Mouse (Mus musculus) megakaryocyte, embryonic 14.5 days (primary cell): Measurements from ENCODE around the gene Med16. TPM values are rescaled to one million over a fixed set of nuclear protein-coding genes. Genes with fewer than 3 reads are reported as not detected.

Experiments used
- H3K27me3 ChIP-seq: replicated peaks from 2 replicates; pipeline ENCODE3; 2012; ENCODE audit warnings: inconsistent platforms
- H3K36me3 ChIP-seq: replicated peaks from 2 replicates; pipeline ENCODE3; 2012; ENCODE audit warnings: low read length, inconsistent platforms, mixed read lengths
- H3K4me1 ChIP-seq: 2 replicates; pipeline ENCODE4 v1.6.1; 2012; ENCODE audit warnings: inconsistent platforms
- H3K4me3 ChIP-seq: replicated peaks from 2 replicates; pipeline ENCODE3; 2012; ENCODE audit warnings: moderate library complexity, mild to moderate bottlenecking, inconsistent platforms
- H3K9me3 ChIP-seq: 2 replicates; pipeline ENCODE4 v1.6.1; 2012; ENCODE audit warnings: inconsistent platforms
- FLI1 ChIP-seq: IDR thresholded peaks from 2 replicates; pipeline ENCODE4 v1.6.1; 2012; ENCODE audit warnings: low read length, inconsistent platforms, mixed read lengths
- GATA1 ChIP-seq: IDR thresholded peaks from 3 replicates; pipeline ENCODE4 v1.6.1; 2012; ENCODE audit warnings: mixed read lengths, low read length, inconsistent platforms, borderline replicate concordance
- polyA plus RNA-seq: library from polyadenylated mRNA; stranded (reverse); fragments of >175 nt; gene quantifications from 2 replicates; pipeline ENCODE4 v1.2.3, GENCODE M21; 2012; ENCODE audit warnings: low replicate concordance; ENCODE audit not compliant: insufficient read depth

The Med16 gene
- polyA plus RNA-seq, 1 experiment = 32.2 TPM

DNA sequence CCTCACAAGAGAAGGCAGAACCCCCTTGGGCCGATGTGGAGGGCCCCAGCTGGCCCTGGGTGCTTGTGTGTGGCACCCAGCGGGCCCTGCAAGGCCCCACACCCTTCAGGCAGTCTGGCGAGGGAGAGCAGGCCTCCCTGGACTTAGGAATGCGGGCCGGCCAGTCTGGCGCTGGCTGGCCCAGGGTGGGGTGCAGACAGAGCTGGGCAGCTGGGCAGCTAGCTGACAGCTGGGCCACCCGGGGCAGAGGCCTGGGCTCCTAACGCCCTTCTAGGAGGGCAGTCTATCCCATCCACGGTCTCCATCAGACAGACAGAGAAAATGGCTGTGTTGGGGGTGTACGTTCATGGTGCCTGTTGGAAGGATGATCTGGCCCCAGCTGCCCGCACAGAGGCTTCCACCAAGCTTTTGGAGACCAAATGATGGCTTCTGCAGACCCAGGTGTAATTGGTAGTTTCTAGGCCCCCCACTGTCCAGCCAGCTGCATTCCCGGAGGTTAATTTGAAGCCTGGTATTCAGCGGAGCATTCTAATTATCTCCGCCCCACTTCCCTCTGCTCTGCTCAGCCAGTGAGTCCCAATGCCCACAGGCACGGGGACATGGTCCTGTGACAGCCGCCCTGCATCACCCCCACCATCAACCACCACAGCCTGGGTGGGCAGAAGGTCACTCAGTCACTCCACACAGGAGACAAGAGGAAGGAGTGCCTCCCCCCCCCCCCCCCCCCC, 36.9 kb upstream of the Med16 start:
- Histone ChIP-seq H3K4me3 (peak overlapping the region; percentile 87), H3K27me3 (no peaks in the 10 kb centered on the region), H3K4me1 (peaks cover 86% of the 10 kb centered on the region), H3K36me3 (peaks cover 97% of the 10 kb centered on the region), H3K9me3 (no peaks in the 10 kb centered on the region)
- no peak for TF ChIP-seq FLI1
- no peak for TF ChIP-seq GATA1

DNA sequence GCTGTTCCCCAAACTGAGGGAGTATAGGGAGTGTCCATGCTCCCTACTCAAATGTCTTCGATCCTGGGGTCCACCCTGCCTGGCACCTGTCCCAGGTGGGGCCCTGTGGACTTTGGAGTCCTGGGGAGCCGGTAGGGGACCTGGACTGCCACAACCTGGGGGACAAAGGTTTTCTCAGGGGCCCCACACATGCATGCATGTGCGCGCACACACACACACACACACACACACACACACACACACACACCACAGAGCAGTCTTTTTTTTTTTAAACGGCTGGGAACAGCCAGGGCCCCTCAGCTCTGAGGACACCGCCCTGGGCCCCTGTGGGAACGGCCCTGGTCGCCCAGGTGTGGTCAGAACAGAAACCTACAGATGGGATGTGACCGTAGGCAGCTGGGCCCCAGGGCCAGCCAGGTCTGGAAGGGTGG, 34.8 kb upstream of the Med16 start:
- peaks cover 96% of the 10 kb centered on the region for H3K36me3 ChIP-seq
- TF ChIP-seq FLI1 (no peak), GATA1 (no peak)
- no peaks in the 10 kb centered on the region for H3K9me3 ChIP-seq
- H3K4me1 ChIP-seq = peaks cover 98% of the 10 kb centered on the region
- no peaks in the 10 kb centered on the region for H3K27me3 ChIP-seq
- H3K4me3 ChIP-seq = no peak overlapping the region

DNA sequence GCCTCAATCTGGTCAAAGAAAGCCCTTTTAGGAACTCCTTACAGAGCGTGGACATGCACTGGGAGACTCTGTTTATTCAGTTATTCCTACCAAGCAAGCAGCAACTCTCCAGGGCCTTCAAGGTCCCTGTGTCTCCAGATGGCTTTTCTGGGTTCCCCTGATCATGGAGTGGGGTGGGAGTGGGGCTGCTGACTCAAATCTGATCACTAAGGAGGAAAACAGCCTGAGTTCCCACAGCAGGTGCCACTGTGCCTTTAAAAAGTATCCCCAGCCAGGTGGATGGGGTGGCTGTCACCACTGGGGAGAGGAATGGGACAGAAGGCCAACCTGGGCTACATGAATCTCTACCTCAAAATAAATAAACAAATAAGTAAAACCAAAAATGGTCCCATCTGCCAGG, 34.3 kb upstream of the Med16 start:
- H3K9me3 ChIP-seq = no peaks in the 10 kb centered on the region
- peaks cover 99% of the 10 kb centered on the region for H3K4me1 ChIP-seq
- no peak overlapping the region for H3K4me3 ChIP-seq
- TF ChIP-seq FLI1 = no peak
- no peaks in the 10 kb centered on the region for H3K27me3 ChIP-seq
- H3K36me3 ChIP-seq = peaks cover 98% of the 10 kb centered on the region

DNA sequence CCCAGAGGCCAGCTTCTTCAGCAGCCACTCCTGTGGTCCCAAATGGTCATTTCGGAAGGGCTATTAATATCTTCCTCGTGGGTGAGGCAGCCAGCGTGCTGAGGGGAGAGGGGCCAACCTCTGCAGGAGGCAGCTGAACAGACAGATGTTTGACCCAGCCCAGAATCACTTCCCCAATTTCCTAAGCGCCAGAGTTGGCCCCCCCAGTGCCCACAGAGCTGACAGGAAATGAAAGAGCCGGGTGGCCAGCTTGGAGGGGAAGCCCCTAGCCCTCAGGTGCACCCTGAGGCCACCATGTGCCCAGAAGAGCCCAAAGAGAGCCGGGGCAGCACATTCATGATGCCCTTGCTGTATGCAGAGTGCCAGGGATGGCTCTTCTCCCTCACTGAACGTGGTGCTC, 32.0 kb upstream of the Med16 start:
- Histone ChIP-seq H3K4me3 (peak overlapping the region; percentile 59), H3K9me3 (no peaks in the 10 kb centered on the region), H3K4me1 (peaks cover 99% of the 10 kb centered on the region), H3K27me3 (no peaks in the 10 kb centered on the region), H3K36me3 (peaks cover 99% of the 10 kb centered on the region)
- TF ChIP-seq GATA1 = no peak
- no peak for TF ChIP-seq FLI1

DNA sequence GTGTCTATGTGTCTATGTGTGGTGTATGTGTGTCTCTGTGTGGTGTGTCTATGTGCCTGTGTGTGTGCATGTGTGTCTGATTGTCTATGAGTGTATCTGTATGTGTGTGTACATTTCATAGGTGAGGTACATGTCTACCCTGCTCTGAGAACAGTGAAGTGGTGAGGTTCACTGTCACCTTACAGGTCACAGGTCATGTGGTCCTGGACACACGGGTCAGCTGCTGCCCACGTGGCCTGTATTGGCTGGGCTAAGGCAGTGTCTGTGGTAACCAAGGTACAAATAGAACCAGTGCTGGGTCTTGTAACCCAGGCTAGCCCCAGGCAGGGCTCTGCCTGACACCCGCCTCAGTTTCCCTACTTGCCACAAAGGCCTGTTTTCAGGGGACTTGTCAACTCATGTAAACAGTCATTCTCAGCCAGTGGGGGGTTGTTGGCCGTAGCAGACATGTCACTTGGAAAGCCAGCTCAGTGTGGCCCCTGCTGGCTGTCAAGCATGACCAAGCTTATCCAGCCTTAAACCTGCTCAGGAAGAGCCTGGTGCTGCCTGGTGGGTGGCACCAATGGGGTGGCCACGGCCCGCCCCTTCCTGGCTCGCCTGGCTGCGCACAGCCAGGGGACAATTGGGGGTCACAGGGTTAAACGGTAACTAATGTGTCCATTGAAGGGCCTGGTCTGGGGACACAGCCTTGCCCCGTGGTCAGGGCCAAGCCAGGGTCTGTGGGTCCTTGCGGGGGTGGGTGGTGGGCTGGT, 29.2 kb upstream of the Med16 start:
- H3K4me1 ChIP-seq = peaks cover 100% of the 10 kb centered on the region
- H3K9me3 ChIP-seq = no peaks in the 10 kb centered on the region
- peak overlapping the region; percentile 89 for H3K4me3 ChIP-seq
- H3K36me3 ChIP-seq = peaks cover 99% of the 10 kb centered on the region
- H3K27me3 ChIP-seq = no peaks in the 10 kb centered on the region
- TF ChIP-seq FLI1 = no peak

DNA sequence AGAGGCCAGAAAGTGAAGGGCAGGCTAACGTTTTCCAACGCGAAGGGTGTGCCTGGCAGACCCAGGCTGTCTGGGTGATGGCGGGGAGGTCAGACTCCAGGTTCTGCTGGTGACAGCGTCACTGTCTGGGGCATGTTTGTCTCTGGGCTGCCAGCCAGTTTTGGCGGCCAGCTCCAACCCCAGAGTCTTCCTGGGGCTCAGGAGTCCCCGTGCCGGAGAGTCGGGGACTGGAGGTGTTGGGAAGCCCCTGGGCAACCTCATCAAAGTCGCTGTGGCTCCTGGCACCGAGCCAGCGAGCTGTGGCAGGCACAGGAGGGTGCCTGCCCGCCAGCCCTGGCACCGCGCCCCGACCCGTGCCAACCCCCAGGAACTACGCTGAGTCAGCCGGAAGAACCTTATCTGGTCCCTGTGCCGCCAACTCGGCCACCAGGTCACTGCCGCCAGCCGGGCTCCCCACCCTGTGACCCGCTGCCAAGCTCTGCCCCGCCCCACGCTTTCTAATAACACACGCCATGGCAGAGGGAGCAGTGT, 28.3 kb upstream of the Med16 start:
- no peaks in the 10 kb centered on the region for H3K9me3 ChIP-seq
- peaks cover 100% of the 10 kb centered on the region for H3K4me1 ChIP-seq
- TF ChIP-seq FLI1 (no peak), GATA1 (no peak)
- H3K36me3 ChIP-seq = peaks cover 99% of the 10 kb centered on the region
- H3K4me3 ChIP-seq = peak overlapping the region; percentile 89
- H3K27me3 ChIP-seq = no peaks in the 10 kb centered on the region

DNA sequence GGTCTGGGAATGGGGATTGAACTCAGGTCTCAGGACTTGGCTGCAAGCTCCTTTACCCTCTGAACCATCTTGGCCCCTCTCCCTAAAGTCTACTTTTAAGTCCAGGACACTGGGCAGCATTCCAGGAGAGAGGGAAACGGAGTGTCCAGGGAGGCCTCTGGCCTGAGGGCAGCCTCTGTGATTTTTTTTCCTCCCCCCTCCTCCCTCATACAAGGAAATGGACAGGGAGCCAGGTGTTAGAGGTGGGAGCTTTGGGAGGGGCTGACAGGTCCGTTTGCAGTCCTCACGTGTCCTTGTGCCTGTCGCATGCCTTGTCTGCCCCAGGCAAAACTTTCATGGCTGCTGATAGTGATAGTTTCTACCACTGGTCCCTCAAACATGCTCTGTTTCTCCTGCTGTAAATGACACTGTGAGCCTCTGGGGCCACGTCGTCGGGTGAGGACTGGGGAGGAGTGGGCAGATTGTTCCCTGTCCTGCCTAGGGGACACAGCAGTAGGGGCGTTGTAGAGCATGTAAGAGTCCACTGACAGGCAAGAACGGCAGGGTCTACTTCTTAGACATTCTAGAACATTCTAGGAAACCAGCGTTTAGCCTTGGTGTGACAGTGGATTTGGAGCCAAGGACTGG, 27.7 kb upstream of the Med16 start:
- peak overlapping the region; percentile 81 for H3K4me3 ChIP-seq
- H3K36me3 ChIP-seq = peaks cover 99% of the 10 kb centered on the region
- H3K9me3 ChIP-seq = no peaks in the 10 kb centered on the region
- H3K4me1 ChIP-seq = peaks cover 100% of the 10 kb centered on the region
- H3K27me3 ChIP-seq = no peaks in the 10 kb centered on the region
- TF ChIP-seq GATA1 (no peak), FLI1 (no peak)

DNA sequence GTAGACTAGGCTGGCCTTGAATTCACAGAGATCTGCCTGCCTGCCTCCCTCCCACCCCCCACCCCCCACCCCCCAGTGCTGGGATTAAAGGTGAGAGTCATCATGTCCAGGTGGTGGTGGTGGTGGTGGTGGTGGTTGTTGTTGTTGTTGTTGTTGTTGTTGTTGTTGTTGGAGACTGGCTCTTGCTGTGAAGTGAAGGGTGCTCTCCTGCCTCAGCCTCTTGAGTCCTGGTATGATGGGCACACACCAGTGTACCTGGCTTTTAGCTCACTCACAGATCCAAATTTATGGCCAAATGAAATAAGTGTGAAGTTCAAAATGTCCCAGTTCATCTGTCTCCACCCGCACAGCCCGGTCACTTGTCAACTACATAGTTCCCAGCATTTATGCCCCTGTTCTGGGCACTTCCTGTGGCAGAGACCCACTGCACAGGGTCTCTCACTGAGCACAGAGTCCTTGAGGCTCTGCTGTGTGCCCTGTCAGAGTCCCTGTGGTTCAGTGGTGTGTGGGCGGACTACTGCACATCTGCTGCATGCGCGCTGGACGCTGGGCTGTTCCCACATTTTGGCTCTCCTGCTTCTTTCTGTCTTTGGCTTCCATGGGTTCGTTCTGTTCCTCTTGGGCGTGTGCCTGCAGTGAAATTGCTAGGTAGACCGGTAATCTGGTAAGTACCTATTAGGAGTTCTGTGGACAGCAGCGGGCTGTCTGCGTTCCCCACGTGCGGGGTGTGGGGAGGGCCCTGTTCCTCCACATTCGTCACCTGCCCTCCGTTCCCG, 26.3 kb upstream of the Med16 start:
- H3K27me3 ChIP-seq = no peaks in the 10 kb centered on the region
- no peaks in the 10 kb centered on the region for H3K9me3 ChIP-seq
- TF ChIP-seq FLI1 = no peak
- no peak for TF ChIP-seq GATA1
- H3K4me3 ChIP-seq = peak overlapping the region; percentile 18
- H3K36me3 ChIP-seq = peaks cover 99% of the 10 kb centered on the region
- peaks cover 100% of the 10 kb centered on the region for H3K4me1 ChIP-seq

DNA sequence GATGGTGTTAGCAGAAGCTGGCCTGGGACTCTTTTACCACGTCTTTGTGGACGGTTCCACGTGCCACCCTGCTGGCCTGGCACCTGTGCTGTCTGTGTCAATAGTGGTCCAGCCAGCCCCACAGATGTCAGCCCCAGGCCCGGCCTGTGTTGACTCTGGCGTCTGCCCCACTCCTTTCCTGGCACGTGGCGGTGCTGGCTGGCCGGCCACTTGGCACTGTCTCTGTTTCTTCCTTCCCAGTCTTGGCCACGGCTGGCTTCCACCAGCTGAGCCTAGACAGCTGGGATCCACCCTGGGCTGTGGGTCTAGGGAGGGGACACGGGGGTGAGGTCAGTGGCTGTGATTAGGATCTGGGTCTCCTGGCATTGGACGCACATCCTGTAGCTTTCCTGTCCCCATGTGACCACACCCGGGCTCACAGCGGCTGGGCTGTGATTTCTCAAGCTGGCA, 25.6 kb upstream of the Med16 start:
- H3K36me3 ChIP-seq = peaks cover 97% of the 10 kb centered on the region
- no peaks in the 10 kb centered on the region for H3K9me3 ChIP-seq
- no peaks in the 10 kb centered on the region for H3K27me3 ChIP-seq
- H3K4me3 ChIP-seq = peak overlapping the region; percentile 46
- peaks cover 100% of the 10 kb centered on the region for H3K4me1 ChIP-seq
- TF ChIP-seq FLI1 (no peak), GATA1 (no peak)
